Mouse (Mus musculus): Measurements from ENCODE around the gene Mtmr1.

GRCm38 (mm10) chrX:71408386-71408785, 43.8 kb downstream of the Mtmr1 start:
- TF ChIP-seq CTCF (IDR thresholded peaks at IDR 0.05; ENCODE audit: extremely low read depth, insufficient read depth, low read length) (no peak), POLR2A (IDR thresholded peaks at IDR 0.05; ENCODE audit: extremely low read depth, insufficient read depth, low read length) (no peak)
